Mouse (Mus musculus) kidney, postnatal 25 days (tissue): ENCODE measurements around the gene Aph1b.
"Not testable (repeated sequence)": the region's sequence is repeated elsewhere in the genome, so short reads cannot be mapped to it uniquely, and the experiment has no call there.

Experiments
- DNase-seq, 2 experiments: peaks; one replicate each; pipeline ENCODE4 v3.0.0; 2021; ENCODE audit warnings: mixed read lengths in 2 of 2

Gene Aph1b

DNA sequence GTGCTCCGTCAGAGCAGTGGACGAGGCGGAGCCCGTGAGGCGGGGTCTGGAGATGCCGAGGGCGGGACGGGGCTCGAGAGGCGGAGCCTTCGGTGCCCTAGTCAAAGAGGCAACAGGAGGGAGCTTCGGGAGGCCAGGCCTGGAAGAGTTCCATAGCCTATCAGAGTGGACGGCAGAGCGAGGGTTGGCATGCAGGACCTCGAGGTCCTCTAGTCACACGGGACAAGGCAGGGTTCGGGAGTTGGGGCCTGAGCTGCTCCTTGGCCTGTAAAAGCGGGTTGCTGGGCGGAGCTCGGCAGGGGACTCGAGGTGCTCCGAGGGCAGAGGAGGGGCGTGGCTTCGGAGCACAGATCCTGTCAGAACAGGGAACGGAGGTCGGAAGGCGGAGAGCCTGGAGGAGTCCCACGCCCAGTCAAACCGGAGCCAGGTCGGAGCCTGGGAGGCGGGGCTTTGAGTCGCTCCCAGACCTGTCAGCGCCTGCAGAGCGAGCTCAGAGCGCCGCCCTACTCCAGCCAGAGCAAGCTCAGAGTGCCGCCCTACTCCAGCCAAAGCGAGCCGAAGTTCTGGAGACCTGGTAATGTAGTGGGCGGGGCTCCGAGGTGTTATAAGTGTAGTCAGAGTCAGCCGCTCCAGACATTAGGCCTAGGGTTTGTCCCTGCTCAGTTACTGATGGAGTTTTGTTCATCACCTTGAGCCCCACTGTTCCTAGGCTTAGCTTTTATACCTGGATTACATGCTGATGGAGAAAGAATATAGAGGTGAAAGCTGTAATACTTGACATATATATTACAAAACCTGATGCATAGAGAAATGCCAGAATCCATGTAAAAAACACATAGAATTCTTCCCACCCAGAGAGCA lies at the start of gene Aph1b:
TSS of gene Aph1b (minus strand) at position 27 of the 861 bp plus-strand sequence.
- DNase-seq: peak; percentile 97 to 99

DNA sequence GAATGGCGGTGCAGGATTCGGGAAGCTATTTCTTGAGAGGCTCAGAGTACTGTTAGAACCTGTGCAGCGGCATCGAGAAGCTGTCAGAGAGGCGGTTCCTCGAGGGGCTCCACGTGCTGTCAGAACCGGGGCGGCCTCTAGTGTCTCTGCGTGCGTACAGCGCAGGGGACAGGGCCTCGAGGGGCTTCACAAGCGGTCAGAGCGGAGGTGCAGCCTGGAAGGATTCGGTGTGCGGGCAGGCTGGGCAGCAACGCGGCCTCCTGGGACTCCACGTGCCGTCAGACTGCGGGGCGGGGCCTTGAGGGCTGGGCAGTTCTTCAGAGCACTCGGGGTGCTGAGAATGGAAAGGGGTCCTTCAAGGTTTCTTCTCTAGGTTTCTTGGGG lies 39.8 kb upstream of the Aph1b start:
- DNase-seq: peak; percentile 46 to 80

GRCm38 (mm10) chr9:66834318-66835096 lies 39.2 kb upstream of the Aph1b start, which contains the start of gene Aph1c:
Aph1c (minus strand) TSS chr9:66834726.
- peak; percentile 100 for DNase-seq

GRCm38 (mm10) chr9:66833851-66834250 lies 38.6 kb upstream of the Aph1b start:
- peak; percentile 65 to 81 for DNase-seq

DNA sequence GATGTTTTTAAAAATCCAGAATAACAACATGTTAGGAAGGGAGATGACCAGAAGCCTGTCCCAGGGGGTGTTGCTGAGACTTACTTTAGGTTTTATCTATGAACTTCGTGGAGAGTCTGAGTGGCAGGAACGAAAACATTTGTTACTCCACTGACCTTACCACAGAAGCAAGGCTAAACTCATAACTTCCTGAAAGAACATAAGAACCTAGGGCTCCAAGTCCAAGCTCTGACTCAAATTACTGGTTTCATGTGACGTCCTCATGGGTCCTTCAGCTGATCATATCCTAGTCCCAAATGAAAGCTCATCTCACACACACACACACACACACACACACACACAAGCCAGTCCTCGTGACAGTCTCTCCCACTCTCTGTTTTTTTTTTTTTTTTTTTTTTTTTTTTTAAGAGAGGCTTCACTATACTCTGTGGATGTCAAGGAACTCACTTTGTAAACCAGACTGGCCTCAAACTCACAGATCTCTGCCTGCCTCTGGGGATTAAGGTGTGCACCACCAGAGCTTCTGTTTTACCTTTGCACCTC lies 37.1 kb upstream of the Aph1b start:
- DNase-seq: no peak

DNA sequence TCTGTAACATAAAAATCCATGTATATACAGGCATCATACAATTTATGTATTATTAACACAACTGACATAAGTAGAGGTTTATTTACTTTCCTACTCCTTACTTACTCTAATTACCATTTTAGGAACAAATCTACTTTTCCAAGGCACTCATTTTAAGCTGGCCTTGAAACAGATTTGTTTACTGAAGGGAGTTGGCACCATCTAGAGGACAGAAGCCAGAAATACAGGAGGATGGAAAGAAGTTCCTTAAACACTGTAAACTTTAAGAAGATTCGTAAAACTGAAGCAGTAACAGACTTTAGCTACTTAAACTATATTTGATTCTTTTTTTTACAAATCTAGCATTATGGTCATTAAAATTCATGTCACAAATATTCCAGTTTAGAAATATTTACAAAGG lies 30.7 kb upstream of the Aph1b start:
- peak in 1 of 2 experiments; percentile 58 for DNase-seq

GRCm38 (mm10) chr9:66822255-66822654 lies 27.0 kb upstream of the Aph1b start:
- DNase-seq: not testable (repeated sequence)

GRCm38 (mm10) chr9:66820996-66821395 lies 25.7 kb upstream of the Aph1b start:
- DNase-seq: no peak

GRCm38 (mm10) chr9:66813392-66813791 lies 18.1 kb upstream of the Aph1b start:
- DNase-seq: no peak

GRCm38 (mm10) chr9:66805951-66806350 lies 10.7 kb upstream of the Aph1b start:
- DNase-seq: not testable (repeated sequence)

- DNase-seq: no peak
Observed at GRCm38 (mm10) chr9:66801947-66802346, 6.7 kb upstream of the Aph1b start.

GRCm38 (mm10) chr9:66796739-66797138 lies 1.4 kb upstream of the Aph1b start, which contains the start of gene Gm10647:
Gm10647 (plus strand) TSS chr9:66797039.
- no peak for DNase-seq

DNA sequence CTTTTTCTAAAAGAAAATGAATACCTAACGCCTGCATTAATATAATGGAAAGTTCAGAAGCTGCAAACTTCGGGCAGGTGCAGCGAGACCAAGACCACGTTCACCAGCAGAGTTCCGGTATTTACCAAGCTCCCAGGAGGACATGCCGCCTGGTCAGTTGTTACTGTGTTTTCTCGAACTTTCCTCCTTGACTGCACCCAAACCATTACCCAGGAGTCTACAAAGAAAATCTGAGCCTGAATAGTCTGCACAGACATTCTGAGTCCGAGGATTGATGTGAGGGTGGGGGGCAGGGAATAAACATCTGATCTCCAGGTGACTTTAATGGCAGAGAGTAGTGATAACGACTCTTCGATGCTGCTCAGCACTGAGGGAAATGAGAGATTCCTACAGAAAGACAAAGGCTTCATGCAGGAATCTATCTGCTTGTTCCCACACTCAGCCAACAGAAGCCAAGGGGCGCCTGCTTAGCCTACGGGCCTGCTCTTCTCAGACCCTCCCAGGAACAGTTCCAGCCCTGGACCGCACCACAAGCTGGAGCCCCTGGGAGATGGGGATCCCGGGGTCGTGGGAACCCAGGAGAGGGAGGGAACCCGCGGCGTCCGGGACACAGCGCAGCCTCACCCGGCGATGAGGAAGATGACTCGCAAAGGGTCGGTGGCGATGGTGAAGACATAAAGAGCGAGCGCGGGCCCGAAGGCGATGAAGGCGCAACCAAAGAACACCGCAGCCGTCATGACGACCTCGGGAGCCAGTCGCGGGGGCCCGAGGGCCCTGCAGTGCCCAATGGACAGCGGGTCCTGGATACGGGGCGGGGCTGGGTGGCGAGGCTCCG lies 444 bp downstream of the Aph1b start:
- DNase-seq: peak in 1 of 2 experiments; percentile 37

DNA sequence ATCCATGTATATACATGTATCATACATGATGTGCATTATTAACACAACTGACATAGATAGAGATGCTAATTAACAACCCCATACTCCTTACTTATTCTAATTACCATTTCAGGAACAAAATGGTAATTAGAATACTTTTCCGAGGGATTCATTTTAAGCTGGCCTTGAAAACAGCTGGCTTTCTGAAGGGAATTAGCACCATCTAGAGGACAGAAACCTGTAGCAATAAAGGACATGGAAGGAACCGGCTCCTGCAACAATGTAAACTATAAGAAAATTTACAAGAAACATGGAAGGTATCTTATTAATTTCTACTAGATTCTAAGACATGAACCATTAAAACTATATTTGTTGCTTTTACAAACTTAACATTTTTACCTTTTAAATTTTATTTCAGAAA lies 7.5 kb downstream of the Aph1b start:
- peak in 1 of 2 experiments; percentile 29 for DNase-seq

DNA sequence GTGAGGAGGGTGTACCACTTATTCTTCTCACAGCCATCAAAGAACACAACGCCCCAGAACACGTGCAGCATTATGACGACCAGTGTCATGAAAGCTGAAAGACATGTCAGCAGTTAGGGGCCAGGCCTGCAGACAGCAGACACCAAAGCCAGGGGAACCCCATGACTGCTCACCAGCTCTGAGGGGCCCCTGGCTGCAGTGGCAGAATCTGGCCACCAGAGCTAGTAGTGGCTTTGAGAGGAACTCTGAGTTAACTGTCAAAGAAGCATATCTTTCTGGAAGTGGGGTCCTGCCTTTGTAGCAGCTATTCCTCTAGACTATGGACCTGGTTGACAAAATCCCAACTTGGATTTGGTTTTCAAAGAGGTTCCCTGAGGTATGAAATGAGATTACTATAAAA lies 10.7 kb downstream of the Aph1b start:
- DNase-seq: not testable (repeated sequence)

DNA sequence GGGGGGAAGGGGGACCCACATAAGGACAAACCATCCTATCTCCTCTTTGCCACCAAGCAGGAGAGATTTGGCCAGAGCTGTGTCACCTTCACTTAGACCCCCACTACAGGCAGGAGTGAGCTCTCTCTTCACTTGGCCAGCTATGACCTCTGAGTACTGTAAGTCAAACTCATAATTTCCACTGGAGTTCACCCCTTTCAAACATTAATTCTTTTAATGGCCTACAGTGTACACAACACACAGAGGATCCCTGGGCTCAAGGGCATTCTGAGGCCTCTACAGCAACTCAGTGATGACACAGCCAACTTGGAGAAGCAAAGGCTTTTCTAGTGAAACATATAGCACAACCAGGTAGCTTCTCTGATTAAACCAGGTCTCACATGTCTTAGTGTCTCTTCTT lies 24.6 kb downstream of the Aph1b start:
- DNase-seq: peak; percentile 36 to 75

DNA sequence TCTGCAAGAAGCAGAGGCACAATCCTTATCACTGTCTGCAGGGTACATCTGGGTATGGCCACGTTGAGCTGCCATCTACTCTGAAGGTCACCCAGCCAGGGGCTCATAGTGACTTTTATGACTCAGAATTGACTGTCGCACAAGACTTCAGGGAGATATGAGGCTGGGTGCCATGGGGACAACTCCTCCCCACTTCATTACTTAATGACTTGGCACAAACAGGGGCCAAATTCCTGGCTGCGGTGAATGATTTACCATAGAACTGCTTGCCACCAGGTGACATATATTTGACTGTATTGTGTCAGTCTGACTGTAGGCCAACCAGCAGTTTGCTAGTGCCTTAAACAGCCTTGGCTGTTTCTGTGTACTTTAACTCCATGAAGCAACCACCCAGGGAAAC lies 26.0 kb downstream of the Aph1b start:
- DNase-seq: peak; percentile 82 to 91

- DNase-seq: peak; percentile 35 to 83
Observed at GRCm38 (mm10) chr9:66768721-66769120, 26.6 kb downstream of the Aph1b start.

DNA sequence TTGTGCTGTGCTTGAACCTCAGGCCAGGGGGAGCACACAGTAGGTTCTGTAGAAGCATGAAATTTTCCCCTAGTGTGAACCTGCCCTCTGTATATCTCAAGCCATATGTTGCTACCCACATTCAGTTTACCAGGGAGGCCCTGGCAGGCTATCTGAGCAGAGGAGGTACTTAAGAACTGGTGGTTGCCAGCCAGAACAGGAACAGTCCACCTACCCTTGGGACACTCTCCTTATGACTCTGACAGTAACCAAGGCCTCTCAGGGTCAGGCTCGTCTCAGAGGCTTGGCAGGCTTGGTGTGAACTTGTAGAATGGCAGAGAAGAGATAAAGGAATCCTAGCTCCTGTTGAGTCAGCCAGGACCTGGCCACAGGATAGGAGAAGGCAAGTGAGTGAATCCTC lies 34.3 kb downstream of the Aph1b start:
- peak; percentile 47 to 62 for DNase-seq

- DNase-seq: no peak
Observed at GRCm38 (mm10) chr9:66752849-66753248, 42.4 kb downstream of the Aph1b start.

GRCm38 (mm10) chr9:66748390-66748789 lies 46.9 kb downstream of the Aph1b start:
- no peak for DNase-seq

DNA sequence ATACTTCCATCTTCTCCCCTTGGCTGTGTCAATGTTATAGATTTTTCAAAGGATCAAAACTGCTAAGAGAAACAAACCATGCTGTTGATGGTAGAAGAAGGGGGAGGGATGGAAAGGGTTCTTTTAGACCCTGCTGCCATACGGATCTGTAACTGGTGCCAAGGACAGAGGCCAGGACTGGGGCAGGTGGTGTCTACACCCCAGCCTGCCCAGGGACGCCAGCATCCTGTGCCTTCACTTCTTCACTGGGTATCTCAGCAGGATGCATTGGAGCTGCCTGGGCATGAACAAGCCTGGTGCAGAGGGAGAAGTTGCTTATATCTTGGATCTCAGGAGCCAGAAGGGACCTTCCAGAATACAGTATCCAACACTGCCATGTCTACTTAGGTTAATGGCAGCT lies 50.8 kb downstream of the Aph1b start:
- no peak for DNase-seq
